Mouse (Mus musculus) brain, embryonic 14.5 days (tissue): ENCODE results near the gene Slpi.

Experiments used
- CTCF ChIP-seq: fragments of 200-500 bp; IDR thresholded peaks from 2 replicates; pipeline ENCODE4 v1.5.1; 2012; ENCODE audit warnings: inconsistent platforms, mild to moderate bottlenecking, moderate library complexity, borderline replicate concordance; ENCODE audit not compliant: insufficient read depth, insufficient read length; ENCODE audit errors: extremely low read depth
- POLR2A ChIP-seq: fragments of 200-500 bp; IDR thresholded peaks from 2 replicates; pipeline ENCODE4 v1.6.1; 2012; ENCODE audit warnings: mild to moderate bottlenecking, inconsistent platforms, borderline replicate concordance; ENCODE audit not compliant: poor library complexity, insufficient read depth, insufficient read length, severe bottlenecking; ENCODE audit errors: extremely low read depth

DNA sequence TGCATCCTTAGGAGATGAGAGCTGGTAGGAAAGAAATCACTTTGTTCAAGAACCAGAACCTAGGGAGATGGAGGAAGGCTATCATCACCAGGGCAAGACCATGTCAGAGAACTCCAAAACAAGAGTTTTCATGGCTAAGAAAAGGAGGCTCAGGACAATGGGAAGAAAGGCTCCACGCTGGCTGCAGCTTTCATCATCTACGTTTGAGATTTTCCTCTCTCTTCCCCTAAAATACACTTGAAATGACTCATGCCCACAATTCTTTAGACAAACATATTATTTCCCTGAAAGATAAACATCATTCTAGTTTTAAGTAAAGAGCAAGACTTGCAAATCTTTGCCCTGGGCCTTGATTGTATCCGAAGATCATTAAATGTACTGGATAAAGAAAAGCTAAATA is 17.5 kb downstream of the Slpi start:
- TF ChIP-seq CTCF: no peak
- no peak for TF ChIP-seq POLR2A
